Mouse (Mus musculus): ENCODE data around the gene Mif4gd. TPM values are rescaled to one million over a fixed set of nuclear protein-coding genes. Genes with fewer than 3 reads are reported as not detected.
"Not testable (repeated sequence)": the region's sequence is repeated elsewhere in the genome, so short reads cannot be mapped to it uniquely, and the experiment has no call there.

Gene Mif4gd
- 16.6 and 17.6 TPM in 2 replicates for polyA plus RNA-seq (2016; fragmentation: Nextera tagmentation; extraction: Ambion mirVana)

DNA sequence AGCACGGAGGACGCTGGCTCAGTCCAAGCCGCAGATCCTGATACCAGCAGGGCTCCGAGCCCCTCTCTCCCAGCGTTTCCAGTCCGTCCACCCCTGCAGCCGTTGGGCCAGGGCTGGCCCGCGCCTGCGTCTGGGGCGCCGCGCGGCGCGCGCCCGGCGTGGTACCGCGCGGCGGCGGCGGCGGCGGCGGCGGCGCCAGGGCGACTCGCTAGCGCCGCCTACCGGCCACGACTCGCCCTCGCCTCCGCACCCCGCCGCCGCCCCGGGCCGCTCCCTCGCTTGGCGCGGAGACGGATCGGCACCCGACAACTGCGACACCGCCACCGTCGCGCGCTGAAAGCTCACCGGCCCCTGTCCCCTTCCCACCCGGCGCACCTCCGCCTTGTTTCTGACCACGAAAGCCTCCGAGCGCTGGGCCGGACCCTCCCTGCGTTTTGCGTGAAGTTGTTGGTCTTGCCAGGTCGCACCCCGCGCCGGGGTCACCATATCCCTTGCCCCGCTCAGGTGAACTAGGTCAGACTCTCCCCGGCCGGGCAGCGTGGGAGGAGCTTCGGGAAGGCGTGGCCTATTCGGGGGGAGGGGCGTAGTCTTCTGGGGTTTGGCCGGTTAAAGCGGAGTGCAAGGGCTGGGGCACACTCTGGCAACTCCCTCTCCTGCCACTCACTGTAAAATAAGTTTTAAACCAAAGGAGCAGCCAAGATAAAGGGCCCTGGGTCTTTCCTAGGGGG is at the start of gene Mif4gd:
Mif4gd (minus strand) TSS at position 560 of the 728 bp plus-strand sequence.
- WGBS: under 1% methylated on average over 75 of the region's 80 CpGs
- H3K36me3 ChIP-seq: peaks cover 37% of the 10 kb centered on the region

DNA sequence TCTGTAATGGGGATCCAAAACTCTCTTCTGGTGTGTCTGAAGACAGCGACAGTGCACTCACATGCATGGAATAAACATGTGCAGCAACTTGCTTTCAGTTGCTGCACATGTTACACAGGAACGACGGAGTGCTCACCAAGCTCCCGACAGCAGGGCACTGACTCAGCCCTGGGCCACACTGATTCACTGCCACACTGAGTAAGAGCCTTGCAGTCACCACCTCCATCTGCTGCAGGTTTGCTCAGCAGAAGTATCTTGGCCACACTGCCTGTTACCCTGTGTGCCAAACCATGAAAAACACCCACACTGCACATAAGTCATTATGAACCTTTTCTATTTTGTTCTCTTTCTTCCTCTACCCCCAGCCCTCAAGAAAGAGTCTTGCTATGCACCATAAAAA is 47.6 kb upstream of the Mif4gd start:
- Histone ChIP-seq H3K9me3 (no peaks in the 10 kb centered on the region), H3K4me3 (no peak overlapping the region), H3K4me2 (replicated peaks) (no peak overlapping the region), H3K4me1 (no peaks in the 10 kb centered on the region), H3K9ac (no peak overlapping the region), H3K36me3 (peaks cover 3% of the 10 kb centered on the region; the same call in 1 of the 2 replicates), H3K27me3 (no peaks in the 10 kb centered on the region), H3K27ac (no peak overlapping the region)
- WGBS: 97% methylated on average over 4 of the region's 4 CpGs
- ATAC-seq (ENCODE audit: insufficient number of reproducible peaks, insufficient read depth, low FRiP score, low TSS enrichment): no peak

More for the DNA sequence above, at the start of gene Mif4gd:
- H3K4me1 ChIP-seq: peaks cover 11% of the 10 kb centered on the region
- no peaks in the 10 kb centered on the region for H3K9me3 ChIP-seq
- no peaks in the 10 kb centered on the region for H3K27me3 ChIP-seq
- peak within 1 kb of the TSS; percentile 86 for H3K27ac ChIP-seq
- peak; percentile 71 for ATAC-seq (ENCODE audit: insufficient number of reproducible peaks, insufficient read depth, low FRiP score, low TSS enrichment)
- peak within 1 kb of the TSS; percentile 66 for H3K9ac ChIP-seq
- H3K4me2 ChIP-seq (replicated peaks): peak within 1 kb of the TSS; percentile 82
- peak within 1 kb of the TSS; percentile 65 for H3K4me3 ChIP-seq

- Histone ChIP-seq H3K27ac (no peak overlapping the region), H3K9me3 (no peaks in the 10 kb centered on the region), H3K9ac (no peak overlapping the region), H3K4me2 (replicated peaks) (no peak overlapping the region), H3K4me3 (no peak overlapping the region), H3K4me1 (no peaks in the 10 kb centered on the region), H3K36me3 (peaks cover 13% of the 10 kb centered on the region; the same call in 1 of the 2 replicates), H3K27me3 (no peaks in the 10 kb centered on the region)
- ATAC-seq (ENCODE audit: insufficient number of reproducible peaks, insufficient read depth, low FRiP score, low TSS enrichment): no peak
- WGBS: 88% methylated on average over 6 of the region's 6 CpGs
These were observed 45.8 kb upstream of the Mif4gd start for GRCm38 (mm10) chr11:115658521-115658920.

DNA sequence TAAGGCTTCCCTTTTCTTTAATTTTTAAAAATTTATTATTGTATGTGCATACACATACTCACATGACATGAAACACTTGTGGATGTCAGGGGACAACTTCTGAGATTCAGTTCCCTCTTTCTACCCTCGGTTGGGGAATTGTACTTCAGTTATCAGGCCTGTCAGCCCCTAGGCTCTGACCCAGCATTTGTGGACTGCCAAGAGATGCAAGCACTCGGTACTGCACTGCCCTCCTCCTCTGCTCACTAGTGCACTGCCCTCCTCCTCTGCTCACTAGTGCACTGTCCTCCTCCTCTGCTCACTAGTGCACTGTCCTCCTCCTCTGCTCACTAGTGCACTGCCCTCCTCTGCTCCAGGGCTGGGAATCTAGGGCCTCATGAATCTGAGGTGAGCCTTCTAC is 41.4 kb upstream of the Mif4gd start:
- Histone ChIP-seq H3K27me3 (no peaks in the 10 kb centered on the region), H3K27ac (no peak overlapping the region), H3K9me3 (no peaks in the 10 kb centered on the region), H3K4me3 (no peak overlapping the region), H3K4me2 (replicated peaks) (no peak overlapping the region), H3K9ac (no peak overlapping the region), H3K36me3 (peaks cover 21% of the 10 kb centered on the region; the same call in 1 of the 2 replicates), H3K4me1 (no peaks in the 10 kb centered on the region)
- no peak for ATAC-seq (ENCODE audit: insufficient number of reproducible peaks, insufficient read depth, low FRiP score, low TSS enrichment)
- WGBS: 66% methylated on average over 2 of the region's 2 CpGs

GRCm38 (mm10) chr11:115653194-115653593 is 40.4 kb upstream of the Mif4gd start:
- 84% methylated on average over 3 of the region's 3 CpGs for WGBS
- no peak overlapping the region for H3K9ac ChIP-seq
- H3K36me3 ChIP-seq: peaks cover 27% of the 10 kb centered on the region
- ATAC-seq (ENCODE audit: insufficient number of reproducible peaks, insufficient read depth, low FRiP score, low TSS enrichment): no peak
- no peaks in the 10 kb centered on the region for H3K4me1 ChIP-seq
- no peaks in the 10 kb centered on the region for H3K9me3 ChIP-seq
- H3K4me2 ChIP-seq (replicated peaks): no peak overlapping the region
- H3K4me3 ChIP-seq: no peak overlapping the region
- H3K27ac ChIP-seq: no peak overlapping the region
- H3K27me3 ChIP-seq: no peaks in the 10 kb centered on the region

GRCm38 (mm10) chr11:115651680-115652079 is 38.9 kb upstream of the Mif4gd start:
- ATAC-seq (ENCODE audit: insufficient number of reproducible peaks, insufficient read depth, low FRiP score, low TSS enrichment): no peak
- Histone ChIP-seq H3K27me3 (no peaks in the 10 kb centered on the region), H3K4me3 (no peak overlapping the region), H3K9ac (no peak overlapping the region), H3K9me3 (no peaks in the 10 kb centered on the region), H3K4me2 (replicated peaks) (no peak overlapping the region), H3K36me3 (peaks cover 35% of the 10 kb centered on the region), H3K27ac (no peak overlapping the region), H3K4me1 (0 out of 2 replicates have a peak, but pooled peaks cover 2% of the 10 kb centered on the region)
- WGBS: 90% methylated on average over 3 of the region's 3 CpGs

GRCm38 (mm10) chr11:115649706-115650105 is 36.9 kb upstream of the Mif4gd start:
- H3K9ac ChIP-seq: no peak overlapping the region
- H3K4me1 ChIP-seq: 0 out of 2 replicates have a peak, but pooled peaks cover 2% of the 10 kb centered on the region
- 63% methylated on average over 10 of the region's 10 CpGs for WGBS
- H3K27ac ChIP-seq: no peak overlapping the region
- no peak overlapping the region for H3K4me3 ChIP-seq
- H3K36me3 ChIP-seq: peaks cover 42% of the 10 kb centered on the region
- ATAC-seq (ENCODE audit: insufficient number of reproducible peaks, insufficient read depth, low FRiP score, low TSS enrichment): no peak
- no peaks in the 10 kb centered on the region for H3K27me3 ChIP-seq
- H3K4me2 ChIP-seq (replicated peaks): no peak overlapping the region
- H3K9me3 ChIP-seq: no peaks in the 10 kb centered on the region

DNA sequence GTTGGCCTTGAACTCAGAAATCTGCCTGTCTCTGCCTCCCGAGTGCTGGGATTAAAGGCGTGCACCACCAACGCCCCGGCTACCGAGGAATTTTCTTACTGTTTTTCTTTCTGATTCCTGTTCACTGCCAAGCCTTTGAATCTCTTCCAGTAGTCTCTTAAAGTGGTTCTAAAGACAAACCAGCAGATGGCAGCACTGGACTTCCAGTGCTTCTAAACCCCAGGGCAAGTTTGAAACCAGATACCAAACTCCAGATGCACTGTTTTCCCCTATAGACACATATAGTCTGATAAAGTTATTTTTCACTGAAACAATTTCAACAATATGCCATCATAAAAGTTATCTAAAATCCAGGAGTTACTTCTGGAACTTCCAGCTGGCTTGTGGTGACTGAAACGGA is 34.7 kb upstream of the Mif4gd start:
- Histone ChIP-seq H3K9ac (no peak overlapping the region), H3K27ac (no peak overlapping the region), H3K4me1 (0 out of 2 replicates have a peak, but pooled peaks cover 2% of the 10 kb centered on the region), H3K36me3 (peaks cover 46% of the 10 kb centered on the region), H3K4me3 (no peak overlapping the region), H3K4me2 (replicated peaks) (no peak overlapping the region), H3K27me3 (no peaks in the 10 kb centered on the region), H3K9me3 (no peaks in the 10 kb centered on the region)
- no peak for ATAC-seq (ENCODE audit: insufficient number of reproducible peaks, insufficient read depth, low FRiP score, low TSS enrichment)
- 49% methylated on average over 6 of the region's 6 CpGs for WGBS

- H3K27me3 ChIP-seq: no peaks in the 10 kb centered on the region
- 0 out of 2 replicates have a peak, but pooled peaks cover 2% of the 10 kb centered on the region for H3K4me1 ChIP-seq
- H3K36me3 ChIP-seq: peaks cover 46% of the 10 kb centered on the region
- 85% methylated on average over 9 of the region's 9 CpGs for WGBS
- no peak overlapping the region for H3K4me2 ChIP-seq (replicated peaks)
- no peak overlapping the region for H3K9ac ChIP-seq
- H3K4me3 ChIP-seq: no peak overlapping the region
- no peak for ATAC-seq (ENCODE audit: insufficient number of reproducible peaks, insufficient read depth, low FRiP score, low TSS enrichment)
- no peak overlapping the region for H3K27ac ChIP-seq
- H3K9me3 ChIP-seq: no peaks in the 10 kb centered on the region
These were observed 33.7 kb upstream of the Mif4gd start for GRCm38 (mm10) chr11:115646439-115646838.

GRCm38 (mm10) chr11:115645498-115645897 is 32.7 kb upstream of the Mif4gd start:
- not testable (repeated sequence) for ATAC-seq (ENCODE audit: insufficient number of reproducible peaks, insufficient read depth, low FRiP score, low TSS enrichment); H3K27ac ChIP-seq; H3K4me3 ChIP-seq; H3K4me1 ChIP-seq; H3K4me2 ChIP-seq (replicated peaks); H3K27me3 ChIP-seq; H3K9me3 ChIP-seq; H3K9ac ChIP-seq
- 73% methylated on average over 14 of the region's 14 CpGs for WGBS
- peaks cover 46% of the 10 kb centered on the region for H3K36me3 ChIP-seq

GRCm38 (mm10) chr11:115644308-115644707 is 31.5 kb upstream of the Mif4gd start:
- Histone ChIP-seq H3K4me2 (replicated peaks) (no peak overlapping the region), H3K4me3 (no peak overlapping the region), H3K9me3 (no peaks in the 10 kb centered on the region), H3K36me3 (peaks cover 40% of the 10 kb centered on the region), H3K27me3 (no peaks in the 10 kb centered on the region), H3K27ac (no peak overlapping the region), H3K4me1 (0 out of 2 replicates have a peak, but pooled peaks cover 2% of the 10 kb centered on the region), H3K9ac (no peak overlapping the region)
- 90% methylated on average over 13 of the region's 13 CpGs for WGBS
- ATAC-seq (ENCODE audit: insufficient number of reproducible peaks, insufficient read depth, low FRiP score, low TSS enrichment): no peak

DNA sequence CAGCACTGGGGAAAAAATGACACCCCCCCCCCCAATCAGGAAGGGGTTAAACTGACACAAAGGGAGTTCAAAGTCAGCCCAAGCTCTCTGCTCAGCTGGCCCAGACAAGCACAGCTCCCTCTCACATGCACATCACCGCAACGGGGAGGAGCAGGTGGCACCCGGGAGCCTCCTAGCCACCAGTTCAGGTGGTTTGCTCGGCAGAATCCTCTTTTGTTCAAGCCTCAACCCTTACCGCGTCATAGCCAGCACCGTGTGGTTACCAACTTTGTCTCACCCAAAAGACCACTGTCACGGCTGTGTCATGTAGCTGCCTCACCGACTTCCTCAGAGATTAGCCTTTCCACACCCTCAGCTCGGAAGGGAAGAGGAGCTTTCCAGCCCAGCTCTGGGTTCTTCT is 30.5 kb upstream of the Mif4gd start:
- Histone ChIP-seq H3K9ac (no peak overlapping the region), H3K27ac (no peak overlapping the region), H3K27me3 (no peaks in the 10 kb centered on the region), H3K4me2 (replicated peaks) (no peak overlapping the region), H3K4me1 (0 out of 2 replicates have a peak, but pooled peaks cover 2% of the 10 kb centered on the region), H3K9me3 (no peaks in the 10 kb centered on the region), H3K36me3 (peaks cover 34% of the 10 kb centered on the region), H3K4me3 (no peak overlapping the region)
- ATAC-seq (ENCODE audit: insufficient number of reproducible peaks, insufficient read depth, low FRiP score, low TSS enrichment): no peak
- 82% methylated on average over 10 of the region's 10 CpGs for WGBS
